Mouse (Mus musculus) ES-E14 (cell line): ENCODE data around the gene Hivep3.

ENCODE experiments used
- CHD2 ChIP-seq: IDR thresholded peaks from 2 replicates; pipeline ENCODE4 v1.6.1; 2014; ENCODE audit warnings: mild to moderate bottlenecking, low read depth, low read length, inconsistent platforms
- MAFK ChIP-seq: IDR thresholded peaks from 2 replicates; pipeline ENCODE4 v1.6.1; 2014; ENCODE audit warnings: mild to moderate bottlenecking, low read depth, low read length, inconsistent platforms; ENCODE audit not compliant: insufficient read depth
- ZC3H11A ChIP-seq: IDR thresholded peaks from 2 replicates; pipeline ENCODE4 v1.6.1; 2012; ENCODE audit warnings: low read depth, mild to moderate bottlenecking, inconsistent platforms, low read length, borderline replicate concordance
- ZNF384 ChIP-seq: IDR thresholded peaks from 2 replicates; pipeline ENCODE4 v1.6.1; 2012; ENCODE audit warnings: low read depth, low read length, inconsistent platforms

GRCm38 (mm10) chr4:120158714-120159310, 425.2 kb downstream of the Hivep3 start:
- TF ChIP-seq ZC3H11A (no peak), CHD2 (no peak), MAFK (no peak), ZNF384 (no peak)
